Mouse (Mus musculus): ENCODE measurements around the gene Rpl41.

GRCm38 (mm10) chr10:128516029-128516428, 33.1 kb downstream of the Rpl41 start:
- TF ChIP-seq EP300 (IDR thresholded peaks at IDR 0.05; ENCODE audit: low read depth) (no peak), CTCF (IDR thresholded peaks at IDR 0.05; ENCODE audit: low read depth) (no peak)

All from liver, postnatal 0 days (tissue).